Mouse (Mus musculus): ENCODE results near the gene Apoe. TPM values are rescaled to one million over a fixed set of nuclear protein-coding genes. Genes with fewer than 3 reads are reported as not detected.

Apoe gene
- total RNA-seq, 2 experiments from 2014 or later, result 2,438 to 2,580 TPM

GRCm38 (mm10) chr7:19667434-19667833 lies 31.6 kb downstream of the Apoe start:
- no peak for DNase-seq (ENCODE audit: low spot score in 2 of 2)

- DNase-seq (ENCODE audit: low spot score in 2 of 2), result no peak
Observed at GRCm38 (mm10) chr7:19666750-19667149, 32.2 kb downstream of the Apoe start.

- DNase-seq (ENCODE audit: low spot score in 2 of 2), result peak; percentile 93 to 97
Observed at GRCm38 (mm10) chr7:19664955-19665841, 33.8 kb downstream of the Apoe start, which contains the start of gene Clptm1. TSS of gene Clptm1 (minus strand) at chr7:19665033.

- no peak for DNase-seq (ENCODE audit: low spot score in 2 of 2)
Observed at GRCm38 (mm10) chr7:19664455-19664954, 34.5 kb downstream of the Apoe start.

- peak; percentile 17 to 19 for DNase-seq (ENCODE audit: low spot score in 2 of 2)
Observed at GRCm38 (mm10) chr7:19663940-19664339, 35.0 kb downstream of the Apoe start.

GRCm38 (mm10) chr7:19652614-19653013 lies 46.4 kb downstream of the Apoe start:
- no peak for DNase-seq (ENCODE audit: low spot score in 2 of 2)

GRCm38 (mm10) chr7:19651063-19651786 lies 47.8 kb downstream of the Apoe start:
- DNase-seq (ENCODE audit: low spot score in 2 of 2), result no peak

Other genes with a start within 250 kb of the Apoe start
- gene Mark4, start 240.4 kb downstream of the Apoe start, total RNA-seq (2021), result 100 to 1,000 TPM; 115 to 132 TPM
- gene Exoc3l2, start 235.9 kb downstream of the Apoe start, total RNA-seq (2021), result 1 to 10 TPM in 1 of 2 experiments, under 1 TPM in 1; 0.69 to 1.1 TPM
- 1 to 10 TPM; 6.9 to 8.2 TPM for gene Bloc1s3, start 190.8 kb downstream of the Apoe start, total RNA-seq (2021)
- 10 to 100 TPM; 22.3 to 24.6 TPM for gene Trappc6a, start 190.8 kb downstream of the Apoe start, total RNA-seq (2021)
- 1 to 10 TPM in 1 of 2 experiments, under 1 TPM in 1; 0.94 to 1.0 TPM for gene Nkpd1, start 181.3 kb downstream of the Apoe start, total RNA-seq (2021)
- 10 to 100 TPM; 82.0 to 83.6 TPM for gene Ppp1r37, start 136.1 kb downstream of the Apoe start, total RNA-seq (2021)
- gene Zfp296, start 121.9 kb downstream of the Apoe start, total RNA-seq (2021), result not detected
- 10 to 100 TPM; 41.3 to 42.5 TPM for gene Gemin7, start 121.6 kb downstream of the Apoe start, total RNA-seq (2021)
- 10 to 100 TPM; 86.8 to 98.8 TPM for gene Clasrp, start 94.7 kb downstream of the Apoe start, total RNA-seq (2021)
- gene Relb, start 69.8 kb downstream of the Apoe start, total RNA-seq (2021), result 10 to 100 TPM in 1 of 2 experiments, 1 to 10 TPM in 1; 9.2 to 10.8 TPM
- gene Clptm1, start 34.2 kb downstream of the Apoe start, total RNA-seq (2021), result 100 to 1,000 TPM; 140 to 143 TPM
- gene Apoc2, start 21.2 kb downstream of the Apoe start, total RNA-seq (2021), result not detected
- gene Gm44805, start 17.8 kb downstream of the Apoe start, total RNA-seq (2021), result not detected
- not detected for gene Apoc4, start 17.7 kb downstream of the Apoe start, total RNA-seq (2021)
- gene Apoc1, start 6.5 kb downstream of the Apoe start, total RNA-seq (2021), result 1 to 10 TPM; 4.3 to 6.5 TPM
- 100 to 1,000 TPM; 113 to 115 TPM for gene Tomm40, start 16.2 kb upstream of the Apoe start, total RNA-seq (2021)
- 10 to 100 TPM; 22.2 to 22.3 TPM for gene Nectin2, start 51.3 kb upstream of the Apoe start, total RNA-seq (2021)
- 10 to 100 TPM in 1 of 2 experiments, 1 to 10 TPM in 1; 7.2 to 10.6 TPM for gene Bcam, start 71.8 kb upstream of the Apoe start, total RNA-seq (2021)
- gene Cblc, start 97.6 kb upstream of the Apoe start, total RNA-seq (2021), result not detected
- under 1 TPM; 0.85 to 0.87 TPM for gene Bcl3, start 123.6 kb upstream of the Apoe start, total RNA-seq (2021)
- 1 to 10 TPM; 5.1 to 5.4 TPM for gene Gm19345, start 152.8 kb upstream of the Apoe start, total RNA-seq (2021)
- gene Ceacam16, start 162.1 kb upstream of the Apoe start, total RNA-seq (2021), result not detected
- gene Ceacam19, start 188.8 kb upstream of the Apoe start, total RNA-seq (2021), result not detected
- 10 to 100 TPM; 11.9 TPM for gene Pvr, start 222.0 kb upstream of the Apoe start, total RNA-seq (2021)

Measured in layer of hippocampus, postnatal 10 days (tissue).